Mouse (Mus musculus): ENCODE data around the gene Pdp2. TPM values are rescaled to one million over a fixed set of nuclear protein-coding genes. Genes with fewer than 3 reads are reported as not detected.

Pdp2 gene
- 2.6 TPM for polyA plus RNA-seq (2012; fragmentation: generic; extraction: Trizol)
- long read RNA-seq, experiment 1, partial matches to known transcripts, result 0 of 17 reads
- long read RNA-seq, experiment 1, other reads (novel, unspliced or antisense), result 17 of 17 reads
- long read RNA-seq, experiment 2, full-length matches to known transcripts, result 7 of 7 reads
- long read RNA-seq, experiment 2, partial matches to known transcripts, result 0 of 7 reads
- long read RNA-seq, experiment 2, other reads (novel, unspliced or antisense), result 0 of 7 reads

DNA sequence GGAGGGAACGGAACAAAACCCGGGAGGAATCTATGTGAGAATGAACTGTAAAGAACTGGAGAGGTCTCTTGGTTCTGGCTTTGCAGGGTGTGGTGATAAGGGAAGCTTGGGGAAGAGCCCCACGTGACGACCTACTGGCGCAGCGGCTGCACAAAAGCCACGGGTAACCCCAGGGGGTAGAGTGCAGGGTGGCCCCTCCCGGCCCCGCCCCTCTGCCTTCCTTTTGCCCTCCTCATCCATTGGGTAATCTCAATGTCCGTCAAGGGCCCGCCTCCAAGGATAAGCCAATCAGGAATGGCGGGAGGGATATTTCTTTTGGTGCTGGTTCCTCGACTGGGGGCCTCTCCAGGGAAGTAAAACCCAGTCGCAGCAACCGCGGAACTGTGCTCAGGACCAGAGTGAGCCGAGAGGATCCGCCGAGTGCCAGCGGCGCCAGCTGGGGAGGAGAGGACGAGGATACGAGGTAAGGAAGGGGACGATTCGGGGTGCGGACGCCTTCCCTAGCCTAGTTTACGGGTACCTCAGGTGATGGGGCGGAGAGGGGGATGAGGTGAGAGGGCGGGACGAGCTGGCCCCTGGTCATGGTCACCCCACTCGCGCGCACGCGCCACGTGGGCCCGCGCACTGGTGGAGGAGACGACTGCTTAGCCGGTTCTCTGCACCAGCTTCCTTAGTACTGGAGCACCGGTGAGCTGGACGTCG is at the start of gene Pdp2:
Gene Pdp2, plus strand, starts transcription at position 319 of the 702 bp plus-strand sequence.
- no peak for TF ChIP-seq CTCF (IDR thresholded peaks at IDR 0.05; ENCODE audit: control insufficient read depth, insufficient read depth, insufficient read length)
- TF ChIP-seq MAX (IDR thresholded peaks at IDR 0.05), result peak; percentile 61
- TF ChIP-seq MYOD1 (IDR thresholded peaks at IDR 0.05; ENCODE audit: control insufficient read depth, insufficient read length, low read depth), result no peak
- TF ChIP-seq FOSL1 (IDR thresholded peaks at IDR 0.05; ENCODE audit: insufficient read depth, low read length, poor library complexity, severe bottlenecking), result no peak
- peak; percentile 92 for TF ChIP-seq USF1 (IDR thresholded peaks at IDR 0.05; ENCODE audit: low read depth)
- TF ChIP-seq CEBPB (IDR thresholded peaks at IDR 0.05; ENCODE audit: low read depth), result no peak
- no peak for TF ChIP-seq MYOG (IDR thresholded peaks at IDR 0.05; ENCODE audit: control insufficient read depth, extremely low read depth, insufficient read length)
- Histone ChIP-seq H3K79me3 (ENCODE audit: low read depth) (peaks cover 8% of the 10 kb centered on the region), H3K27me3 (ENCODE audit: control insufficient read depth, insufficient read depth, insufficient read length) (no peaks in the 10 kb centered on the region), H3K4me3 (ENCODE audit: insufficient read depth, poor library complexity, severe bottlenecking) (peak within 1 kb of the TSS; percentile 59), H3K79me2 (ENCODE audit: control insufficient read depth, insufficient read depth) (peaks cover 19% of the 10 kb centered on the region), H3ac (ENCODE audit: control insufficient read depth, insufficient read length, low read depth) (peak within 1 kb of the TSS; percentile 65), H3K36me3 (ENCODE audit: control insufficient read depth, insufficient read depth) (peaks cover 25% of the 10 kb centered on the region)

- Histone ChIP-seq H3K79me2 (ENCODE audit: control insufficient read depth, insufficient read depth) (no peaks in the 10 kb centered on the region), H3K36me3 (ENCODE audit: control insufficient read depth, insufficient read depth) (no peaks in the 10 kb centered on the region), H3K27me3 (ENCODE audit: control insufficient read depth, insufficient read depth, insufficient read length) (peaks cover 46% of the 10 kb centered on the region), H3K4me3 (ENCODE audit: insufficient read depth, poor library complexity, severe bottlenecking) (no peak overlapping the region), H3ac (ENCODE audit: control insufficient read depth, insufficient read length, low read depth) (no peak overlapping the region), H3K79me3 (ENCODE audit: low read depth) (no peaks in the 10 kb centered on the region)
- TF ChIP-seq FOSL1 (IDR thresholded peaks at IDR 0.05; ENCODE audit: insufficient read depth, low read length, poor library complexity, severe bottlenecking) (no peak), CEBPB (IDR thresholded peaks at IDR 0.05; ENCODE audit: low read depth) (no peak), CTCF (IDR thresholded peaks at IDR 0.05; ENCODE audit: control insufficient read depth, insufficient read depth, insufficient read length) (no peak), MYOG (IDR thresholded peaks at IDR 0.05; ENCODE audit: control insufficient read depth, extremely low read depth, insufficient read length) (no peak), USF1 (IDR thresholded peaks at IDR 0.05; ENCODE audit: low read depth) (no peak), MAX (IDR thresholded peaks at IDR 0.05) (no peak), MYOD1 (IDR thresholded peaks at IDR 0.05; ENCODE audit: control insufficient read depth, insufficient read length, low read depth) (no peak)
These were observed 49.8 kb upstream of the Pdp2 start for GRCm38 (mm10) chr8:104541515-104541880.

GRCm38 (mm10) chr8:104542160-104542559 is 49.1 kb upstream of the Pdp2 start:
- no peaks in the 10 kb centered on the region for H3K36me3 ChIP-seq (ENCODE audit: control insufficient read depth, insufficient read depth)
- H3K4me3 ChIP-seq (ENCODE audit: insufficient read depth, poor library complexity, severe bottlenecking), result no peak overlapping the region
- H3K27me3 ChIP-seq (ENCODE audit: control insufficient read depth, insufficient read depth, insufficient read length), result peaks cover 46% of the 10 kb centered on the region
- no peaks in the 10 kb centered on the region for H3K79me2 ChIP-seq (ENCODE audit: control insufficient read depth, insufficient read depth)
- no peak overlapping the region for H3ac ChIP-seq (ENCODE audit: control insufficient read depth, insufficient read length, low read depth)
- TF ChIP-seq CTCF (IDR thresholded peaks at IDR 0.05; ENCODE audit: control insufficient read depth, insufficient read depth, insufficient read length), result no peak
- no peak for TF ChIP-seq MAX (IDR thresholded peaks at IDR 0.05)
- TF ChIP-seq FOSL1 (IDR thresholded peaks at IDR 0.05; ENCODE audit: insufficient read depth, low read length, poor library complexity, severe bottlenecking), result no peak
- no peak for TF ChIP-seq USF1 (IDR thresholded peaks at IDR 0.05; ENCODE audit: low read depth)
- TF ChIP-seq MYOD1 (IDR thresholded peaks at IDR 0.05; ENCODE audit: control insufficient read depth, insufficient read length, low read depth), result no peak
- TF ChIP-seq CEBPB (IDR thresholded peaks at IDR 0.05; ENCODE audit: low read depth), result no peak
- no peak for TF ChIP-seq MYOG (IDR thresholded peaks at IDR 0.05; ENCODE audit: control insufficient read depth, extremely low read depth, insufficient read length)
- no peaks in the 10 kb centered on the region for H3K79me3 ChIP-seq (ENCODE audit: low read depth)

DNA sequence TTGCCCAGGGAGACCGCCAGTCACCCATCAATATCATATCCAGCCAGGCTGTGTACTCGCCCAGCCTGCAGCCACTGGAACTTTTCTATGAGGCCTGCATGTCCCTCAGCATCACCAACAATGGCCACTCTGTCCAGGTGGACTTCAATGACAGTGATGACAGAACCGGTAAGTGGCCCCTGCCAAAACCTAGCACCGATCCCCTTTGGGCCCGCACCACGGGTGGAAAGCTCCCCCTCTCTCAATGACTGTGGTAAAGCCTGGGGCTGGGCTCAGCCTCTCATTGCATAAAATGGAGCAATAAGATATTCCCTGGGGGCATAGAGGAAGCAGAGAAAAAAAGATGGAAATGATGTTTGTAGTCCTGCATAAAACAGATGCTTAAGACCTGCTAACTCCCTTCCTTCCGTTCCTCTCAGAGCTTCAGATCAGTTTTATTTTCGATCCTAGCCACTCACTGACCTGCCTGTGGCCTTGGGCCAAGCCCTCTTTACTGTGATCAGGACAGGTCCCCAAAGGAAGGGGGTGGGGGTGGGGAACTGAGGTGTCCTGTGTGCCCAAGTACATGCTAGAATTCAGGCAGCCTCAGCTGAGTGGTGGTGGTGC is 47.7 kb upstream of the Pdp2 start:
- TF ChIP-seq CEBPB (IDR thresholded peaks at IDR 0.05; ENCODE audit: low read depth) (no peak), MYOG (IDR thresholded peaks at IDR 0.05; ENCODE audit: control insufficient read depth, extremely low read depth, insufficient read length) (no peak), CTCF (IDR thresholded peaks at IDR 0.05; ENCODE audit: control insufficient read depth, insufficient read depth, insufficient read length) (no peak), USF1 (IDR thresholded peaks at IDR 0.05; ENCODE audit: low read depth) (no peak), FOSL1 (IDR thresholded peaks at IDR 0.05; ENCODE audit: insufficient read depth, low read length, poor library complexity, severe bottlenecking) (no peak), MYOD1 (IDR thresholded peaks at IDR 0.05; ENCODE audit: control insufficient read depth, insufficient read length, low read depth) (no peak), MAX (IDR thresholded peaks at IDR 0.05) (no peak)
- Histone ChIP-seq H3K79me3 (ENCODE audit: low read depth) (no peaks in the 10 kb centered on the region), H3ac (ENCODE audit: control insufficient read depth, insufficient read length, low read depth) (no peak overlapping the region), H3K4me3 (ENCODE audit: insufficient read depth, poor library complexity, severe bottlenecking) (no peak overlapping the region), H3K36me3 (ENCODE audit: control insufficient read depth, insufficient read depth) (no peaks in the 10 kb centered on the region), H3K79me2 (ENCODE audit: control insufficient read depth, insufficient read depth) (no peaks in the 10 kb centered on the region), H3K27me3 (ENCODE audit: control insufficient read depth, insufficient read depth, insufficient read length) (peaks cover 46% of the 10 kb centered on the region)

GRCm38 (mm10) chr8:104555191-104555590 is 36.1 kb upstream of the Pdp2 start:
- H3ac ChIP-seq (ENCODE audit: control insufficient read depth, insufficient read length, low read depth), result no peak overlapping the region
- peaks cover 19% of the 10 kb centered on the region for H3K27me3 ChIP-seq (ENCODE audit: control insufficient read depth, insufficient read depth, insufficient read length)
- TF ChIP-seq USF1 (IDR thresholded peaks at IDR 0.05; ENCODE audit: low read depth), result no peak
- no peak for TF ChIP-seq CTCF (IDR thresholded peaks at IDR 0.05; ENCODE audit: control insufficient read depth, insufficient read depth, insufficient read length)
- TF ChIP-seq MAX (IDR thresholded peaks at IDR 0.05), result no peak
- no peak for TF ChIP-seq MYOD1 (IDR thresholded peaks at IDR 0.05; ENCODE audit: control insufficient read depth, insufficient read length, low read depth)
- TF ChIP-seq CEBPB (IDR thresholded peaks at IDR 0.05; ENCODE audit: low read depth), result no peak
- H3K79me2 ChIP-seq (ENCODE audit: control insufficient read depth, insufficient read depth), result no peaks in the 10 kb centered on the region
- no peaks in the 10 kb centered on the region for H3K36me3 ChIP-seq (ENCODE audit: control insufficient read depth, insufficient read depth)
- H3K4me3 ChIP-seq (ENCODE audit: insufficient read depth, poor library complexity, severe bottlenecking), result no peak overlapping the region
- H3K79me3 ChIP-seq (ENCODE audit: low read depth), result no peaks in the 10 kb centered on the region

All from C2C12 (cell line).